Mouse (Mus musculus) forebrain, embryonic 13.5 days (tissue): ENCODE measurements around the gene Adam12. TPM values are rescaled to one million over a fixed set of nuclear protein-coding genes. Genes with fewer than 3 reads are reported as not detected.

Experiments used
- ATAC-seq: fragments of 200-750 bp; cut with Nextera tagmentation; 2 replicates; pipeline ENCODE4 v1.8.0; 2017
- H3K27ac ChIP-seq: fragments of 300-500 bp; sonication (generic); 2 replicates; pipeline ENCODE4 v1.5.1; 2015; ENCODE audit warnings: inconsistent platforms, mild to moderate bottlenecking, moderate library complexity
- H3K27me3 ChIP-seq: fragments of 300-500 bp; sonication (generic); 2 replicates; pipeline ENCODE4 v1.6.1; 2015; ENCODE audit warnings: mild to moderate bottlenecking, inconsistent platforms
- H3K36me3 ChIP-seq: fragments of 300-500 bp; sonication (generic); 2 replicates; pipeline ENCODE4 v1.6.1; 2015; ENCODE audit warnings: mild to moderate bottlenecking, inconsistent platforms; ENCODE audit not compliant: poor library complexity, severe bottlenecking
- H3K4me1 ChIP-seq: fragments of 300-500 bp; sonication (generic); 2 replicates; pipeline ENCODE4 v1.6.1; 2015; ENCODE audit warnings: inconsistent platforms
- H3K4me2 ChIP-seq: fragments of 300-500 bp; sonication (generic); 2 replicates; pipeline ENCODE4 v1.6.1; 2015; ENCODE audit warnings: inconsistent platforms, mild to moderate bottlenecking, moderate library complexity
- H3K4me3 ChIP-seq: fragments of 300-500 bp; sonication (generic); 2 replicates; pipeline ENCODE4 v1.5.1; 2015; ENCODE audit warnings: mild to moderate bottlenecking, inconsistent platforms
- H3K9ac ChIP-seq: fragments of 300-500 bp; sonication (generic); 2 replicates; pipeline ENCODE4 v1.6.1; 2015; ENCODE audit warnings: mild to moderate bottlenecking, inconsistent platforms
- H3K9me3 ChIP-seq: fragments of 300-500 bp; sonication (generic); replicated peaks from 2 replicates; pipeline ENCODE4 v1.6.1; 2016; ENCODE audit warnings: inconsistent platforms
- WGBS: fragments of 180-500 bp; shearing (Covaris S2); methylation state at CpG from one replicate; pipeline ENCODE4 v1.1.7; 2015; 5-methylcytosine and 5-hydroxymethylcytosine counted together
- polyA plus RNA-seq: library from polyadenylated mRNA; unstranded; fragments of >200 nt; fragmentation: Nextera tagmentation; extraction: Ambion mirVana; gene quantifications from 2 replicates; pipeline ENCODE4 v1.2.1, GENCODE M21; 2015

Adam12 gene
- polyA plus RNA-seq, 1 experiment from 2014 or later, result 1.3 TPM

GRCm38 (mm10) chr7:134139291-134139949, 92.5 kb downstream of the Adam12 start:
- no peak overlapping the region for H3K9ac ChIP-seq
- H3K36me3 ChIP-seq, result no peaks in the 10 kb centered on the region
- no peak overlapping the region for H3K27ac ChIP-seq
- no peaks in the 10 kb centered on the region for H3K9me3 ChIP-seq
- H3K4me3 ChIP-seq, result no peak overlapping the region
- no peaks in the 10 kb centered on the region for H3K27me3 ChIP-seq
- H3K4me1 ChIP-seq, result no peaks in the 10 kb centered on the region
- no peak for ATAC-seq
- no peak overlapping the region for H3K4me2 ChIP-seq
- 85% methylated on average over 4 of the region's 4 CpGs for WGBS

GRCm38 (mm10) chr7:134132323-134132722, 99.6 kb downstream of the Adam12 start:
- Histone ChIP-seq H3K27me3 (no peaks in the 10 kb centered on the region), H3K9ac (no peak overlapping the region), H3K4me2 (no peak overlapping the region), H3K36me3 (no peaks in the 10 kb centered on the region), H3K27ac (peak overlapping the region; percentile 11; the same call in 1 of the 2 replicates), H3K4me1 (peaks cover 28% of the 10 kb centered on the region), H3K4me3 (no peak overlapping the region), H3K9me3 (no peaks in the 10 kb centered on the region)
- WGBS, result 13% methylated on average over 2 of the region's 2 CpGs
- peak; percentile 45; the same call in 1 of the 2 replicates for ATAC-seq

DNA sequence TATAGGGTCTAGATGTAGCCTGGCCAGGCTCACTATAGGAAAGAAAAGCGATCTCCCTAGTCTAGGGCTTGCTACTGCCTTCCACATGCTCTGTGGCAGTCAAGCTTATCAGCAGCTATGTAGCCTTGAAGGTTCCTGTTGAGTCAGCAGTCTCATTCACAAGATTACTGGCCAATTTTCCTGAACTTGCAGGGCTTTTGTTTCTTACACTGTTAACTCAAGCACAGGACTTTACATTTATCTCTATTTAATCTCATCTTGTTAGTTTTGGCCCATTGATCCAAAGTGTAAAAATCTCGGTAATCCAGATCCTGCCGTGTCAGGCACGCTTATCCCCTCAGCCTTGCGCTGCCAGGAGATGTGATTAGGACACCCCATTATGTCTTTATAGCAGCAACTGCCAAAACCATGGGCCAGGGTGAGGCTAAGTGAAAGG, 103.8 kb downstream of the Adam12 start:
- H3K4me1 ChIP-seq, result peaks cover 27% of the 10 kb centered on the region
- no peaks in the 10 kb centered on the region for H3K27me3 ChIP-seq
- H3K9me3 ChIP-seq, result no peaks in the 10 kb centered on the region
- no peak for ATAC-seq
- no peak overlapping the region for H3K4me3 ChIP-seq
- H3K27ac ChIP-seq, result no peak overlapping the region
- no peak overlapping the region for H3K4me2 ChIP-seq
- 70% methylated on average over 5 of the region's 5 CpGs for WGBS
- H3K36me3 ChIP-seq, result no peaks in the 10 kb centered on the region
- no peak overlapping the region for H3K9ac ChIP-seq

- peaks cover 11% of the 10 kb centered on the region; the same call in 1 of the 2 replicates for H3K4me1 ChIP-seq
- H3K9ac ChIP-seq, result no peak overlapping the region
- no peaks in the 10 kb centered on the region for H3K27me3 ChIP-seq
- H3K4me2 ChIP-seq, result no peak overlapping the region
- ATAC-seq, result peak; percentile 76; the same call in 1 of the 2 replicates
- no peak overlapping the region for H3K4me3 ChIP-seq
- no peaks in the 10 kb centered on the region for H3K36me3 ChIP-seq
- no peak overlapping the region for H3K27ac ChIP-seq
- 15% methylated on average over 2 of the region's 2 CpGs for WGBS
- H3K9me3 ChIP-seq, result no peaks in the 10 kb centered on the region
Observed at GRCm38 (mm10) chr7:134121397-134121796, 110.5 kb downstream of the Adam12 start.

DNA sequence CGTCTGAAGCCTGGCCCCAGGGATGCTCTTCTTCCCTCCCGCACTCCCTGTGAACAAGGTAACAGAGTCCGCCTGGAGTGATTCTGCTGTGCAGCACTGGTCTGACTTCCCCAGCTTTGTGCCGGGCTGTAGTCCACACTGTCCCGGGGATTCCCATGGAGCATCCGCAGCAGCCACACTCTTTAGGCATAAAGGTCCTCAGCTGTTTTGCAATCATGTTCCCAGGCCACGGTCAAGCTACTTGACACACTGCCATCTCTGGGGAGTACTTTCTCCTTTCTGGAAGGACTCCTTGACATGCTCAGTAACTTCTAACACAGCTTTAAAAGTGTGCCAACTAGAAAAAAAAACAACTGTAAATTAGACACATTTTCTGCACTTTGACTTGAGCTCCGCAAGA, 116.5 kb downstream of the Adam12 start:
- H3K27me3 ChIP-seq, result no peaks in the 10 kb centered on the region
- no peaks in the 10 kb centered on the region for H3K4me1 ChIP-seq
- no peak overlapping the region for H3K9ac ChIP-seq
- no peak for ATAC-seq
- H3K4me2 ChIP-seq, result no peak overlapping the region
- 87% methylated on average over 8 of the region's 8 CpGs for WGBS
- no peaks in the 10 kb centered on the region for H3K36me3 ChIP-seq
- H3K4me3 ChIP-seq, result no peak overlapping the region
- no peak overlapping the region for H3K27ac ChIP-seq
- H3K9me3 ChIP-seq, result no peaks in the 10 kb centered on the region

DNA sequence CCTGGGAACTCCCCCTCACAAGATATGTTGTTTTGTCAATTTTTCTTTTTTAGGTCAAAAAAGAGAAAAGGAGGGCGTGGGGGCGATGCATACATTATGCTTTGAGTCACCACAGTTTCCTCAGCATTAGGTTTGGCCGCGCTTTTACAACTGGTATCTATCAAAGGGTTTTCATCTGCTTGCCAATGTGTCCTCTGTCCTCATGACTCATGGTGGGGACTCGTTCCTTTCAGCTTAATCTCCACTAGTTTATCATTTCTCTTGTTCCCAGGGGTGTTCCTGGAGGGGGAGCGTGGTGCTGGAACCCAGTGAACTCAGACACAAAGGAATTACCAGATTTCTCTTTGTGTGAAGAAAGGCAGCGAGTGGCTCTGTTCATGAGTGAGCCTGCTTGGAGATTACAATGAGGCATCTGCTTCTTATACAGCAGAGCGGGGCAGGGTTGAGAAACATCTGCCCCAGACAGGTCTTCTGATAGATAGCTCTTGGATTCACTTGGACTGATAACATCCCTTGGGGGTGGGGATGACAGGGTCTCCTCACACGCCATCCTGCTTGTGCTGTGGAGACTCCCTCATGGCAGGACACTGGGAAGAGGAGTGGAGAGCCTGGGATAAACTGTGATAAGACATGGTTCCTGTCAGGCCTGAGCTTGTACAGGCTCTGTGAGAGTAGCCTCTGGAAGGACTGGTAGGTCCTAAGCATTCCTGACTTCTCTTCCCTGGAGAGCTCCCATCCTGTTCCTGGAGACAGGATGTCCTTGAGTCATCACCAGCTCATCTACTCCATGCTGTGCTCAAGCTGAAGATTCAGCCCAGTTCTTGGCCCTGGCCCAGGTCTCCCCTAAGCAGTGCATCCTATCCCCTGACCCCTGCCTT, 117.4 kb downstream of the Adam12 start:
- Histone ChIP-seq H3K4me1 (no peaks in the 10 kb centered on the region), H3K27ac (no peak overlapping the region), H3K4me2 (no peak overlapping the region), H3K36me3 (no peaks in the 10 kb centered on the region), H3K27me3 (no peaks in the 10 kb centered on the region), H3K9ac (no peak overlapping the region), H3K9me3 (no peaks in the 10 kb centered on the region), H3K4me3 (no peak overlapping the region)
- ATAC-seq, result no peak
- 78% methylated on average over 9 of the region's 9 CpGs for WGBS

GRCm38 (mm10) chr7:134113829-134114228, 118.1 kb downstream of the Adam12 start:
- Histone ChIP-seq H3K27ac (no peak overlapping the region), H3K4me2 (no peak overlapping the region), H3K4me3 (no peak overlapping the region), H3K4me1 (no peaks in the 10 kb centered on the region), H3K36me3 (no peaks in the 10 kb centered on the region), H3K9ac (no peak overlapping the region), H3K27me3 (no peaks in the 10 kb centered on the region), H3K9me3 (no peaks in the 10 kb centered on the region)
- no peak for ATAC-seq
- WGBS, result 85% methylated on average over 6 of the region's 6 CpGs

DNA sequence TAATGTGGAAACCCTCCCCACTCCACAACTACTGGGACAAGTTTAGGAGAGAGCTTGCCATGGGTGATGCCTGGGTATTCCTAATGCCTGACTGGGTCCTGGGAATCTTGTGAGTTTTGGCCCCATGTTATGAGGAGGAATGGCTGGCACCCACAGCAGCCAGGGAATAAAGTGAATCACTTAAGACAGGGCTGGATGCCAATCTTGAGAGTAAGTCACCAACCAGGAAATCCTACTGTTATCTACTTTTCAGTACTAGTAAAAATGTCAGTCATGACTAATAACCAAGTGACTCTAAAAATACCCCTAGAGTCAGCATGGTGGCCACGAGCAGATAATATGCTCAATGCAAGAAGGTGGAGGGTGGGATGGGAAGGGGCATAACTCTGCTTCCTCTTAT, 121.8 kb downstream of the Adam12 start:
- Histone ChIP-seq H3K4me2 (no peak overlapping the region), H3K27me3 (no peaks in the 10 kb centered on the region), H3K4me1 (no peaks in the 10 kb centered on the region), H3K9ac (no peak overlapping the region), H3K36me3 (no peaks in the 10 kb centered on the region), H3K4me3 (no peak overlapping the region), H3K9me3 (no peaks in the 10 kb centered on the region), H3K27ac (no peak overlapping the region)
- no peak for ATAC-seq
- 85% methylated on average over 1 of the region's 1 CpGs for WGBS

GRCm38 (mm10) chr7:134107849-134108248, 124.1 kb downstream of the Adam12 start:
- Histone ChIP-seq H3K4me1 (no peaks in the 10 kb centered on the region), H3K36me3 (no peaks in the 10 kb centered on the region), H3K27me3 (no peaks in the 10 kb centered on the region), H3K4me3 (no peak overlapping the region), H3K9me3 (no peaks in the 10 kb centered on the region), H3K4me2 (no peak overlapping the region), H3K9ac (no peak overlapping the region), H3K27ac (no peak overlapping the region)
- ATAC-seq, result no peak
- 83% methylated on average over 3 of the region's 3 CpGs for WGBS

DNA sequence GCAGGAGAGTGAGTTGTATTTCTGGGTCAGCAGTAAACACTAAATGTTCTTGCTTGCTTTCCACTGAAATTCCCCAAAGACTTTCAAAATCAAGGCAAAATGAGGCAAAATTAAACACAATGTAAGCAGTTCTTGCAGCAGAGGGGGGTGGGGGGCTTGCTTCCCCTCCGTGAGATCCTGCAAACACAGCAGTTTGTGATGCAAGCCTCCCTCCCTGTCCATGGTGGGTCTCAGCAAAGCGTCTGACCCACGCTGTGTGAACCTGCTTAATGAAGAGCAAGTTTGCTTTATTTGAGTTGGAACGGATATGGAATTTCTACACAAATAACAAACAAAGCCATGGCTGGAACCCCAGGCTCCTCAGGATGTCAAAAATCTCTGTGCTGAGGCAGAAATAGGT, 132.9 kb downstream of the Adam12 start:
- no peaks in the 10 kb centered on the region for H3K27me3 ChIP-seq
- no peaks in the 10 kb centered on the region for H3K36me3 ChIP-seq
- no peak overlapping the region for H3K9ac ChIP-seq
- no peaks in the 10 kb centered on the region for H3K4me1 ChIP-seq
- no peak overlapping the region for H3K4me2 ChIP-seq
- no peak for ATAC-seq
- 63% methylated on average over 4 of the region's 4 CpGs for WGBS
- H3K9me3 ChIP-seq, result no peaks in the 10 kb centered on the region
- H3K27ac ChIP-seq, result no peak overlapping the region
- no peak overlapping the region for H3K4me3 ChIP-seq

DNA sequence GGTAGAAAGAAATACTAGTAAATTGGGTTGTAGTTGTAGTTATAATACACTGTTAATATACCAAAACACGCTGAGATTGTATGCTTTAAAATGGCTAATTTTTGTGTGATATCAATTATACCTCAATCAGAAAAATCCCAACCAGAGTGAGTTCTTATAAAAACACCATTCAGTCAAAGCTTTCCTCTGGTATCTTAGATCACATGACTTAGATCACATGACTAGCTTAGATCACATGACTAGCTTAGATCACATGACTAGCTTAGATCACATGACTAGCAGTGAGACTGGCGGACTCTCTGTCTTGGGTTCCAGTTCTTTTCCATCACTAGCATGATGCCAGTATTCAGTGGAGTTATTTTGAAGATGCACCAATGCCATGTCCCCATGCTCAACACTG, 134.1 kb downstream of the Adam12 start:
- ATAC-seq, result no peak
- H3K27me3 ChIP-seq, result no peaks in the 10 kb centered on the region
- H3K36me3 ChIP-seq, result no peaks in the 10 kb centered on the region
- no peak overlapping the region for H3K27ac ChIP-seq
- no peak overlapping the region for H3K4me3 ChIP-seq
- H3K9ac ChIP-seq, result no peak overlapping the region
- 93% methylated on average over 2 of the region's 2 CpGs for WGBS
- H3K4me1 ChIP-seq, result no peaks in the 10 kb centered on the region
- H3K9me3 ChIP-seq, result no peaks in the 10 kb centered on the region
- H3K4me2 ChIP-seq, result no peak overlapping the region

DNA sequence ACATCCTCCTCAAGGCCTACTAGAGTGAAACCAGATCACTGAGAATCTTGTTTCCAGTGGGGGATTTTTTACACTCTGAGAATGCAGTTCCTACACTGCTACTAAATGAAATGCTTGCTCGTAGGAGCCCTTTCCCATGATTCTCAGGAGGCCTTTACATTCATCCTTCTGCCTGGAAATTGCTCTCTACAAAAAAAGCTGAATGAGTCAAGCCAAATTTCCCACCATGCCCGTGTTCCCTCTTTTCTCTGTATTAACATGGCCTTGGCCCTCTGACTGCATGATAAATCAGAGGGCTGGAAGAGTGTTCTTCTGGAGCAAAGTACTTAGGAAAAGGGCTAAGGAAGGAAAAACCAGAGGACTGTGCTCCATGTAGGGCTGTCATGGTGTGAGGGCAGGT, 138.1 kb downstream of the Adam12 start:
- Histone ChIP-seq H3K9ac (no peak overlapping the region), H3K4me2 (no peak overlapping the region), H3K4me1 (no peaks in the 10 kb centered on the region; the same call in 1 of the 2 replicates), H3K27ac (no peak overlapping the region), H3K27me3 (no peaks in the 10 kb centered on the region), H3K36me3 (no peaks in the 10 kb centered on the region), H3K4me3 (no peak overlapping the region), H3K9me3 (no peaks in the 10 kb centered on the region)
- WGBS, result 48% methylated on average over 2 of the region's 2 CpGs
- ATAC-seq, result no peak
